ENCODE assay signal across 9 mouse cellular contexts in the genomic region with DNA sequence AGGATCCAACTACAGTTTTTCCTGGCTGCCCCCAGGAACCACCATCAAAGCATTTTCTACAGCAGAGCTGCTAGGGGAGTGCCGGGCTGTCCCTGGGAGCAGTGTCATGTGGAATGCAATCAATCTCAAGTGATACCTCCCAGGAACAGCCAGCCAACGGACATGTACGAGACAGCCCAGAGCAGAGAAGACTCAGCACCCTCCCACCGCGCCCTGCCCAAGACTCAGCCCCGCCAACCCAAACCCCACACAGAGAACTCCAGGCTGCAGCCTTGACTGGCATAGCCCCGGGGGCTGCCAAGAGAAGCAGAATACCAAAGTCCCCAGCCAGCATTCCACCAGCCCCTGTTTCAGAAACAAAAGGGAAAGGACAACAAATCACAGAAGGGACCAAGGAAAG. TPM values are rescaled to one million over a fixed set of nuclear protein-coding genes. Genes with fewer than 3 reads are reported as not detected.
DNase-seq lines count a peak whose midpoint lies in the region; ATAC-seq lines count a peak whose summit lies in the region.
"Had no signal": no experiment of that assay in that cellular context is flagged by ENCODE, and none has a peak within 500 bp of the region (broad histone marks: within the 10 kb centered on the region; RNA-seq: fewer than 3 reads in every experiment).

No protein-coding gene starts in this region.

- peaks cover 38% of the 10 kb centered on the region for H3K4me1 ChIP-seq in forebrain, embryonic 10.5 days
- no peaks in the 10 kb centered on the region for H3K4me1 ChIP-seq in forebrain, embryonic 12.5 days
- peaks cover 41% of the 10 kb centered on the region for H3K4me1 ChIP-seq in embryonic facial prominence, embryonic 13.5 days
- H3K4me1 ChIP-seq in kidney, embryonic 15.5 days = peaks cover 67% of the 10 kb centered on the region

- no peak overlapping the region for H3K9ac ChIP-seq in forebrain, embryonic 12.5 days
- H3K9ac ChIP-seq in embryonic facial prominence, embryonic 13.5 days = 0 out of 2 replicates have a peak overlapping the region, but pooled peaks have one; percentile 32
- H3K9ac ChIP-seq in kidney, embryonic 15.5 days = no peak overlapping the region

- WGBS in forebrain, embryonic 10.5 days = 76% methylated on average over 7 of the region's 7 CpGs
- WGBS in forebrain, embryonic 12.5 days = 69% methylated on average over 7 of the region's 7 CpGs
- 45% methylated on average over 7 of the region's 7 CpGs for WGBS in embryonic facial prominence, embryonic 13.5 days
- 6% methylated on average over 7 of the region's 7 CpGs for WGBS in kidney, embryonic 15.5 days

- no peak overlapping the region for H3K4me2 ChIP-seq in forebrain, embryonic 12.5 days
- peak overlapping the region; percentile 5; the same call in 1 of the 2 replicates for H3K4me2 ChIP-seq in embryonic facial prominence, embryonic 13.5 days
- H3K4me2 ChIP-seq in kidney, embryonic 15.5 days = peak overlapping the region; percentile 46

- H3K27me3 ChIP-seq in forebrain, embryonic 10.5 days (ENCODE audit: poor library complexity, severe bottlenecking) = no peaks in the 10 kb centered on the region
- no peaks in the 10 kb centered on the region for H3K27me3 ChIP-seq in forebrain, embryonic 12.5 days
- no peaks in the 10 kb centered on the region for H3K27me3 ChIP-seq in embryonic facial prominence, embryonic 13.5 days
- H3K27me3 ChIP-seq in kidney, embryonic 15.5 days = no peaks in the 10 kb centered on the region

- no peaks in the 10 kb centered on the region for H3K9me3 ChIP-seq in forebrain, embryonic 10.5 days
- no peaks in the 10 kb centered on the region for H3K9me3 ChIP-seq in forebrain, embryonic 12.5 days
- no peaks in the 10 kb centered on the region for H3K9me3 ChIP-seq in embryonic facial prominence, embryonic 13.5 days
- no peaks in the 10 kb centered on the region for H3K9me3 ChIP-seq in kidney, embryonic 15.5 days (replicated peaks)

- 0 out of 2 replicates have a peak overlapping the region, but pooled peaks have one; percentile 0 for H3K4me3 ChIP-seq in forebrain, embryonic 10.5 days
- no peak overlapping the region for H3K4me3 ChIP-seq in forebrain, embryonic 12.5 days (replicated peaks)
- no peak overlapping the region for H3K4me3 ChIP-seq in embryonic facial prominence, embryonic 13.5 days
- H3K4me3 ChIP-seq in kidney, embryonic 15.5 days (replicated peaks) = peak overlapping the region; percentile 25

- ATAC-seq in forebrain, embryonic 12.5 days (ENCODE audit: low FRiP score) = no peak
- ATAC-seq in embryonic facial prominence, embryonic 13.5 days (ENCODE audit: insufficient number of reproducible peaks, insufficient read depth, low FRiP score, low TSS enrichment, low read depth) = no peak
- peak; percentile 54; the same call in 1 of the 2 replicates for ATAC-seq in kidney, embryonic 15.5 days (replicated peaks; ENCODE audit: low FRiP score)

- no peaks in the 10 kb centered on the region for H3K36me3 ChIP-seq in forebrain, embryonic 10.5 days (replicated peaks)
- H3K36me3 ChIP-seq in forebrain, embryonic 12.5 days (replicated peaks) = no peaks in the 10 kb centered on the region
- H3K36me3 ChIP-seq in embryonic facial prominence, embryonic 13.5 days = no peaks in the 10 kb centered on the region
- no peaks in the 10 kb centered on the region for H3K36me3 ChIP-seq in kidney, embryonic 15.5 days

- DNase-seq in forebrain, embryonic 10.5 days (ENCODE audit: extremely low spot score, low spot score) = no peak
- DNase-seq in lung, postnatal 36 days = peak; percentile 73
- DNase-seq in layer of hippocampus, postnatal 10 days (ENCODE audit: low spot score in 2 of 2) = no peak
- no peak for DNase-seq in urinary bladder, adult 18-20 months (ENCODE audit: low spot score in 2 of 2)
- no peak for DNase-seq in frontal cortex, postnatal 10 days (ENCODE audit: low spot score in 2 of 2)

- H3K27ac ChIP-seq in forebrain, embryonic 10.5 days = peak overlapping the region; percentile 31; the same call in 1 of the 2 replicates
- no peak overlapping the region for H3K27ac ChIP-seq in forebrain, embryonic 12.5 days
- H3K27ac ChIP-seq in embryonic facial prominence, embryonic 13.5 days = peak overlapping the region; percentile 48
- H3K27ac ChIP-seq in kidney, embryonic 15.5 days = peak overlapping the region; percentile 88

RNA-seq across cellular contexts. Expression of a gene that starts 31.0 kb away (rescaled TPM):
- polyA plus RNA-seq in forebrain, embryonic 10.5 days (2016; fragmentation: Nextera tagmentation; extraction: Ambion mirVana) = 6.4 TPM in 2 replicates
- 4.7 and 4.9 TPM in 2 replicates for polyA plus RNA-seq in forebrain, embryonic 12.5 days (2016; fragmentation: Nextera tagmentation; extraction: Ambion mirVana)
- polyA plus RNA-seq in embryonic facial prominence, embryonic 13.5 days (2015; fragmentation: Nextera tagmentation; extraction: Ambion mirVana) = 16.7 and 18.8 TPM in 2 replicates
- polyA plus RNA-seq in kidney, embryonic 15.5 days (2015; fragmentation: Nextera tagmentation; extraction: Ambion mirVana) = 20.5 and 22.3 TPM in 2 replicates
- total RNA-seq in layer of hippocampus, postnatal 10 days (2021) = 1 to 10 TPM; 4.7 to 6.1 TPM

RNA-seq across cellular contexts. Expression of a gene that starts 35.0 kb away (rescaled TPM):
- polyA plus RNA-seq in forebrain, embryonic 10.5 days (2016; fragmentation: Nextera tagmentation; extraction: Ambion mirVana) = not detected in 2 replicates
- not detected in 2 replicates for polyA plus RNA-seq in forebrain, embryonic 12.5 days (2016; fragmentation: Nextera tagmentation; extraction: Ambion mirVana)
- not detected in 2 replicates for polyA plus RNA-seq in embryonic facial prominence, embryonic 13.5 days (2015; fragmentation: Nextera tagmentation; extraction: Ambion mirVana)
- not detected in 2 replicates for polyA plus RNA-seq in kidney, embryonic 15.5 days (2015; fragmentation: Nextera tagmentation; extraction: Ambion mirVana)
- not detected for total RNA-seq in layer of hippocampus, postnatal 10 days (2021)
- polyA plus RNA-seq: C2C12 had no signal

Comparison
In these comparisons a context has a peak if more than half of its experiments do, and no peak if none do; other contexts are left out.
1. H3K4me3 ChIP-seq: peak in forebrain, embryonic 10.5 days (single experiment) and kidney, embryonic 15.5 days (single experiment); none in forebrain, embryonic 12.5 days (single experiment) and embryonic facial prominence, embryonic 13.5 days (single experiment).